Mouse (Mus musculus): Measurements from ENCODE around the gene Vkorc1.

- no peak for TF ChIP-seq GATA1 (IDR thresholded peaks at IDR 0.05; ENCODE audit: borderline replicate concordance, low read length)
- TF ChIP-seq FLI1 (IDR thresholded peaks at IDR 0.05; ENCODE audit: low read length), result no peak
Measured at GRCm38 (mm10) chr7:127874812-127875626, 20.4 kb downstream of the Vkorc1 start.
